Mouse (Mus musculus) v-Abl transformed pro-B cells (cell line): Measurements from ENCODE around the gene Gm20388.

Source experiments
- in situ Hi-C, 2 experiments: fragments of 400-800 bp; cut with MboI; formaldehyde crosslinking; loops; one replicate each; pipeline ENCODE4 v1.15.1; 2025; ENCODE audit not compliant: unreplicated experiment in 2 of 2

The Gm20388 gene

GRCm38 (mm10) chr8:120888005-120888404 lies 977.4 kb downstream of the Gm20388 start:
- in situ Hi-C loops = no loop called here

GRCm38 (mm10) chr8:120889189-120889588 lies 978.5 kb downstream of the Gm20388 start:
- in situ Hi-C loops = no loop called here

- in situ Hi-C loops = no loop called here
Measured at GRCm38 (mm10) chr8:120890068-120890467, 979.4 kb downstream of the Gm20388 start.

GRCm38 (mm10) chr8:120895009-120895408 lies 984.4 kb downstream of the Gm20388 start:
- in situ Hi-C loops = no loop called here

GRCm38 (mm10) chr8:120895600-120895999 lies 985.0 kb downstream of the Gm20388 start:
- in situ Hi-C loops = no loop called here

GRCm38 (mm10) chr8:120896203-120896602 lies 985.6 kb downstream of the Gm20388 start:
- in situ Hi-C loops = no loop called here

GRCm38 (mm10) chr8:120898008-120898407 lies 987.4 kb downstream of the Gm20388 start:
- in situ Hi-C loops = no loop called here

GRCm38 (mm10) chr8:120898828-120899407 lies 988.3 kb downstream of the Gm20388 start:
- in situ Hi-C loops = no loop called here

GRCm38 (mm10) chr8:120902346-120902745 lies 991.7 kb downstream of the Gm20388 start:
- in situ Hi-C loops = no loop called here

- in situ Hi-C loops = no loop called here
Measured at GRCm38 (mm10) chr8:120907671-120908070, 997.0 kb downstream of the Gm20388 start.

- in situ Hi-C loops = no loop called here
Measured at GRCm38 (mm10) chr8:120910936-120911335, 1000.3 kb downstream of the Gm20388 start.

GRCm38 (mm10) chr8:120912463-120912862 lies 1001.8 kb downstream of the Gm20388 start:
- in situ Hi-C loops = no loop called here

GRCm38 (mm10) chr8:120916831-120917435 lies 1006.3 kb downstream of the Gm20388 start:
- in situ Hi-C loops = no loop called here

GRCm38 (mm10) chr8:120920527-120920926 lies 1009.9 kb downstream of the Gm20388 start:
- in situ Hi-C loops = no loop called here

- in situ Hi-C loops = no loop called here
Measured at GRCm38 (mm10) chr8:120926201-120926600, 1015.6 kb downstream of the Gm20388 start.

GRCm38 (mm10) chr8:120928082-120928481 lies 1017.4 kb downstream of the Gm20388 start:
- in situ Hi-C loops = no loop called here

- in situ Hi-C loops = no loop called here
Measured at GRCm38 (mm10) chr8:120934596-120934995, 1024.0 kb downstream of the Gm20388 start.

GRCm38 (mm10) chr8:120936685-120937084 lies 1026.0 kb downstream of the Gm20388 start:
- in situ Hi-C loops = no loop called here

GRCm38 (mm10) chr8:120937474-120937873 lies 1026.8 kb downstream of the Gm20388 start:
- in situ Hi-C loops = no loop called here

GRCm38 (mm10) chr8:120940287-120940686 lies 1029.6 kb downstream of the Gm20388 start:
- in situ Hi-C loops = no loop called here

- in situ Hi-C loops = no loop called here
Measured at GRCm38 (mm10) chr8:120947240-120947639, 1036.6 kb downstream of the Gm20388 start.

GRCm38 (mm10) chr8:120948050-120948595 lies 1037.5 kb downstream of the Gm20388 start:
- in situ Hi-C loops = no loop called here
